Mouse (Mus musculus): Measurements from ENCODE around the gene Prokr2. TPM values are rescaled to one million over a fixed set of nuclear protein-coding genes. Genes with fewer than 3 reads are reported as not detected.
"Not testable (repeated sequence)": the region's sequence is repeated elsewhere in the genome, so short reads cannot be mapped to it uniquely, and the experiment has no call there.

Prokr2 gene
- total RNA-seq, 2 experiments from 2014 or later: not detected

DNA sequence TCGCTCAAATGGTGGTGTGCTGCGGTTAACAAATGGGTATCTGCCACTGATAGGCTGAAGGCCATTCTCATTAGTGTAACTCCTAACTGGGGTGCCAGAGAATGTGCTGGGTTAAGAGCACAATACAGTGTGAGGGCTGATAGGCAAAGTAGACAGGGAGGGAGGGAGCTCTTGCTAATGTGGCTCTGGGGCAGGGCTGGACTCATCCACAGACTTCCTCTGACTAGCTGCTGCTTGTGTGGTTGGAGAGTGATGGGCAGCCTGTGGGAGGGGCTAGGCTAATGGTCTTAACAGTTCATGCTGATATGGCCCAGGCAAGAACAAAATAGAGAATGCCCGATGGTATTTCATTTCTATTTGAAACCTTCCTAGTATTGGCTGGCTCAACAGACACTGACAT is 44.0 kb downstream of the Prokr2 start:
- DNase-seq (ENCODE audit: low spot score in 2 of 2): no peak

- no peak for DNase-seq (ENCODE audit: low spot score in 2 of 2)
Observed at GRCm38 (mm10) chr2:132340350-132340749, 44.9 kb downstream of the Prokr2 start.

- DNase-seq (ENCODE audit: low spot score in 2 of 2): no peak
Observed at GRCm38 (mm10) chr2:132337202-132337601, 48.0 kb downstream of the Prokr2 start.

- DNase-seq (ENCODE audit: low spot score in 2 of 2): no peak
Observed at GRCm38 (mm10) chr2:132323541-132323940, 61.7 kb downstream of the Prokr2 start.

DNA sequence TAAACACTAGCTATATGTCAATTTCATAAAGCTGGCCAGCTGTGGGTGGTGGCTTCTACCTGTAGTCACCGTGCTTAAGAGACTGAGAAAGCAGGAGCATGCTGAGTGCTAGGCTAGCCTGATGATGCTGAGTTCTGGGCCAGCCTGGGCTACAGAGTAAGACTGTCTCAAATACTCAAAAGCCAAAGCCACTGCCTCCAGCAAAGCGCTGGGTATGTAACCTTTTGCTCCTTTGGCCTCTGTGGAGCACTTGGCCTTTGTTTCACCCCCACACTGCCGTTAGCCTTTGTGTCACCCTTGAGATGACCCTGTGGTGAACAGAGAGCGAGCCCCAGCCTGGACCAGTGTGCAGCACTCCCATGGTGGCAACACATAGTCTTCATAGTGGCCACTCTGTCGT is 64.7 kb downstream of the Prokr2 start:
- no peak for DNase-seq (ENCODE audit: low spot score in 2 of 2)

DNA sequence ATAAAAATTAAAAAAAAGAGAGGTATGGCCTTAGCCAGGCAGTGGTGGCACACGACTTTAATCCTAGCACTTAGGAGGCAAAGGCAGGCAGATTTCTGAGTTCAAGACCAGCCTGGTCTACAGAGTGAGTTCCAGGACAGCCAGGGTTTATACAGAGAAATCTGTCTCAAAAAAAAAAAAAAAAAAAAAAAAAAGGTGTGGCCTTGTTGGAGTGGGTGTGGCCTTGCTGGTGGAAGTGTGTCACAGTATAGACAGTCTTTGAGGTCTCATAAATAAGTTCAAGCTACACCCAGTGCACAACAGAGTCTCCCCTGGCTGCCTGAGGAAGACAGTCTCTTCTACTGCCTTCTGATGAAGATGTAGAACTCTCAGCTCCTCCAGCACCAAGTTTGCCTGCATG is 68.1 kb downstream of the Prokr2 start:
- DNase-seq (ENCODE audit: low spot score in 2 of 2): no peak

GRCm38 (mm10) chr2:132316041-132316808 is 69.0 kb downstream of the Prokr2 start:
- peak; percentile 45 to 58 for DNase-seq (ENCODE audit: low spot score in 2 of 2)

DNA sequence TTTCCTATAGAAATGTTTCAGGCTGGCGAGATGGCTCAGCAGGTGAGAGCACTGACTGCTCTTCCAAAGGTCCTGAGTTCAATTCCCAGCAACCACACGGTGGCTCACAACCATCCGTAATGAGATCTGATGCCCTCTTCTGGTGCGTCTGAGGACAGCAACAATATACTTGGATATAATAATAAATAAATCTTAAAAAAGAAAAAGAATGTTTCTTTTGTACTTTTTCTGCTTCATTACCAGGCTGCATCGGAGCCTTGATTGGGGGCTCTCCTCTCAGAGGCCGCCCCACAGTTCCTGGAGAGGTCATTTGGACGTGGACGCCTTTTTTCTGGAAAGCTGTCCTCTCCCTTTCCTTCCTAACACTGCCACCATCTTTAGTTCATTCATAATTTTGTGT is 71.2 kb downstream of the Prokr2 start:
- DNase-seq (ENCODE audit: low spot score in 2 of 2): not testable (repeated sequence)

DNA sequence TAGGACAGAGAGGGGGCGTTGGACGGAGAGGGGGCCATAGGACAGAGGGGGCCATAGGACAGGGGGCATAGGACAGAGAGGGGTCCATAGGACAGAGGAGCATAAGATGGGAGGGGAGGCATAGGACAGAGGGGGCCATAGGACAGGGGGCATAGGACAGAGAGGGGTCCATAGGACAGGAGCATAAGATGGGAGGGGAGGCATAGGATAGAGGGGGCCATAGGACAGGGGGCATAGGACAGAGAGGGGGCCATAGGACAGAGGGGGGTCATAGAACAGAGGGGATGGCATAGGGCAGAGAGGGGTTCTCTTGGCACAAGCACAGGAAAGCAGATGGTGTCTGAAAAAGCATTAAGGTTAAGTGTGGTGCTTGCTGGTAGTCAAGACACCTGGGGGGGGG is 71.7 kb downstream of the Prokr2 start:
- no peak for DNase-seq (ENCODE audit: low spot score in 2 of 2)

- no peak for DNase-seq (ENCODE audit: low spot score in 2 of 2)
Observed at GRCm38 (mm10) chr2:132312616-132313015, 72.6 kb downstream of the Prokr2 start.

- DNase-seq (ENCODE audit: low spot score in 2 of 2): no peak
Observed at GRCm38 (mm10) chr2:132309398-132309930, 75.8 kb downstream of the Prokr2 start.

GRCm38 (mm10) chr2:132308829-132309228 is 76.4 kb downstream of the Prokr2 start:
- no peak for DNase-seq (ENCODE audit: low spot score in 2 of 2)

DNA sequence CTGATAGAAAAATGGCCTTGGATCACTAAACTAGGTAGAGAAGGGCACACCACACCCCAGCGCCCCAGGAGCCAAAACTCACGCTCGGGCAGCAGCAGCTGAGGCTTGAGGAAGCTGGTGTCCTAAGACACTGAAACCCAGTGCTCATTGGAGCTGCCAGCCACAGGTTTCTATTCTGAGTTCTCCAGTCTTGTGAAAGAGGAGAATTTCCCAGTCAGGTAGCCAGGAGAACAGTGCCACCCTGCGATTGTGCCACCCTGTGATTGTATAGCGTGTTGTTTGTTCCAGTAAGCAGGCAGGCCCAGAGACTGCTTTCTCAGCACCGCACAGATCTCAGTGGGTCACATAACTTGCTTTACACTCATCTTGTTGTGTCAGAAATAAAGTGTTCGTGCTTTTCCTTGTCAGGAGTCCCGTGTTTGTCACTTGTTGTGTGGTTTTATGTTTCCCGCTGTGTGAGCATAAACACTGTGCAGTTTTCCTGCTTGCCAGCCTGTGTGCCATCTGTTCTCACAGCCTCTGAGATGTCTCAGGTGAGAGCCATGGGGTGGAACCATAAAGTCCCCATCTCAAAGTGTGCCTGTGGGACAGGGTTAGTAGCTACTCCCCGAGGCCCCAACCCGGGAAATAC is 77.9 kb downstream of the Prokr2 start:
- DNase-seq (ENCODE audit: low spot score in 2 of 2): no peak

DNA sequence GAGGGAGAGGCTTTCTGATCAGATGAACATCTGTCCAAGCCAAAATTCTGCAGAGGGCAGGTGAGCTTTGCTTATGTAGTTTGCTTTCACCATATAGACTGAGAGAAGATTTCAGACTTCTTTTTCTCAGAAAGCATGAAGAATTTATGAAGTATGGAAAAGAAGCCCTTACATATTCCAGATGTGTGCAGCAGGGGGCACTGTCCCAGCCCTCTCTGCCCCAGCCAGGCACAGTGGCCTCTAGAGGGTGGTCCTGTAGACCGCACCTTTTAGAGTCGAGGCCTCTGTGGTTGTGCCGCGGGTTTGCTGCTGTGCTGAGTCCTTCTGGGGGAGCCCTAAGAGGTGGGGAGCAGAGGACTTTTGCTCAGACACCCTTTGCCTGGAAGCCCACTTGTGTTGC is 79.3 kb downstream of the Prokr2 start:
- DNase-seq (ENCODE audit: low spot score in 2 of 2): no peak

GRCm38 (mm10) chr2:132305165-132305564 is 80.1 kb downstream of the Prokr2 start:
- DNase-seq (ENCODE audit: low spot score in 2 of 2): no peak

DNA sequence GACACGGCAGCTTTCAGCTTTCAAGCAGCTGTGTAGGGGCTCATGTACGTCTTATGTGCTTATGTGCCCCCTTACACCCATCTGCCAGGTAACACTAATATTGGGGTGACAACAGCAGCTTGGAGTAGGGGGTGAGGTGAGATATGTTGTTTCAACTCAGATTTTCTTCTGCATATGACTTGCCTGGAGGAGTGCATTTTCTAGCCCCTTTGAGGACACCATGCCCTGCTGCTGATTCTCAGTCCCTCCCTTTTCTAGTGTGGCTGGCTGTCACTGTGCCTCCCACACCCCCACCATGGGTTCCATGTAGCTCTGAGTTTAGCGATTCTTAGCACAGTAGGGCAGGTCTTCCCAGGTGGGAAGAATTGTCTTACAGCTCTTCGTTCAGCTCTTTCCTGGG is 83.8 kb downstream of the Prokr2 start:
- DNase-seq (ENCODE audit: low spot score in 2 of 2): no peak

GRCm38 (mm10) chr2:132298250-132298649 is 87.0 kb downstream of the Prokr2 start:
- DNase-seq (ENCODE audit: low spot score in 2 of 2): no peak

DNA sequence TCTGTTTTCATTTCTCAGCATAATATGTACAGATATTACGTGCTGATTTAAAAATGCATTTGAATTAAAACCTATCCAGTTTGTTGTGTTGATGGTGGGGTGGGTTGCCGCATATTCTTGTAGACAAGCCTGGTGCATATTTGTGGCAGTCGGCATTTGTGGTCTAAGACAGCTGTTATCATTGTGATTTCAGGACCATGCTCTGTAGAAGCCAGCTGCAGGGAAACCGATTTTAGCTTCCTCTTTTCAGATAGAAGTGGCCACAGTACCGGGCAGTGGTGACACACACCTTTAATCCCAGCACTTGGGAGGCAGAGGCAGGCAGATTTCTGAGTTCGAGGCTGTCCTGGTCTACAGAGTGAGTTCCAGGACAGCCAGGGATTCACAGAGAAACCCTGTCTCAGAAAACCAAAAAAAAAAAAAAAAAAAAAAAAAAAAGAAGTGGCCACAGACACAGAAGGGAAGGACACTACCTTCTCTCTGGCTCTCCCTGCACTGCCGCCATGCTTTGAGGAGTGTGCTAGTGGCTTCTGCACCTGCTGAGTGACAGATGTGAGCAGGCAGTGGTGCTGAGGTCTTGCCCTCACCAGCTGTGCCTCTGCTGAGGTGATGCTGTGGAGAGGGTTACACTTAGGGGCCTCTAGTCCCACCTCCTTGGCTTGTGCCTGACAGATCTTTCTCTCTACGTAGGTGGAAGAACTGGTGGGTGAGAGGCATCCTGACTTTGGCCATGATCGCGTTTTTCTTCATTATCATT is 91.4 kb downstream of the Prokr2 start:
- DNase-seq (ENCODE audit: low spot score in 2 of 2): no peak

DNA sequence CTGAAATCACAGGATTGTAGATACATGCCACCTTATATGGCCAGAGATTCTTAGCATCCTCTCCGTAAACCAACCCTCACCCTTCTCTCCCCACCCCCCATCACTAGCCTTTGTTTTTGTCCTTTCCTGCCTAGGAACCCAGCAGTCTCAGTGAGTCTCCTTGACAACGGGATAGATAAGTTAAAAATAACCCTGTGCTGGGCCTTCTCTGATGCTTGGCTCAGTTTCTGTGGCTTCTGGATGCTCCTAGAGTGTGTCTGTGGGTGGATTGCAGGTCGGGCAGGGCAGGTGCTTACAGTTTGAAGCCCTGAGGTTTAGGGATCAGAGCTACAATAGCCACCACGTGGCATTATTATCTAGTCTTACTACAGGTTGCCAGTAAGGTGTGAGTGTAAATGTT is 93.2 kb downstream of the Prokr2 start:
- DNase-seq (ENCODE audit: low spot score in 2 of 2): no peak

DNA sequence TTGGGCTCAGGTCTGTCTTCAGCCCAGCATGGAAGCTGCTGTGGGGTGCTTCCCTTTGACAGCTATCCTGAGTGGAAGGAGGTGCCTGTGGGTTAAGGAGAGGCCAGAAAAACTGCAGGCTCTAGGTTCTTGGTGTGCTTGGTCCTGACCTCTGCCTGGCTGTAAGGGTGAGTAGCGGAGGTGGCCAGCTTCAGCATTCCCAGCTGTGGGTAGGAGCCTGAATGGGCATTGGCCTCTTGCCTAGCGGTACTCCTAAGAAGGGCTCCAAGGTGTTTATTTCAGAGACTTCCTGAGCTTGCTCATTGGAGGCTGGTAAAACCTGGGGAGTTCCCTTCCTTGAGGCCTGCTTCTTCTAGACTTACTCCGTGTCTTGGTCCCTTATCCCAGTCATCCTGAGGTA is 94.0 kb downstream of the Prokr2 start:
- no peak for DNase-seq (ENCODE audit: low spot score in 2 of 2)

- DNase-seq (ENCODE audit: low spot score in 2 of 2): no peak
Observed at GRCm38 (mm10) chr2:132290808-132291207, 94.4 kb downstream of the Prokr2 start.

DNA sequence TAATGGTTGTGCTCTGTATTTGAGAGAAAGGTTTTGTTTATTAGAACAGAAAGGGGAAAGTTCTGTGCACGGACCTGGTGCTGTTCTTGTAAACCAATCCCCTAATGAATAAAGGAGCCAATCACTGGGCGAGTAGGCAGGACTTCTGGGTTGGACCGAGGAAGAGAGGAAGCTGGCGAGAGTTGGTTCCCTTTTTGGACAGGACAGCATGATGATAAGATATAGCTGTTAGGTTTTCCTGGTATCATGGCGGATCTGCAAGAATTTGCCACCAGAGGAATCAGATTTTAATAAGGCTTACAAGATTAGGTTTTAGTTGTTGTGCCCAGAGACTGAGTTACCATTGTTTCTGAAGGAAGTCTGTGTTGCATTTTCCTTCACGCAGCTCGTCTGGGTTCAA is 96.0 kb downstream of the Prokr2 start:
- DNase-seq (ENCODE audit: low spot score in 2 of 2): not testable (repeated sequence)

Data from adrenal gland, adult 18-20 months (tissue).